ENCODE assay signal across 24 mouse cellular contexts in the genomic region with DNA sequence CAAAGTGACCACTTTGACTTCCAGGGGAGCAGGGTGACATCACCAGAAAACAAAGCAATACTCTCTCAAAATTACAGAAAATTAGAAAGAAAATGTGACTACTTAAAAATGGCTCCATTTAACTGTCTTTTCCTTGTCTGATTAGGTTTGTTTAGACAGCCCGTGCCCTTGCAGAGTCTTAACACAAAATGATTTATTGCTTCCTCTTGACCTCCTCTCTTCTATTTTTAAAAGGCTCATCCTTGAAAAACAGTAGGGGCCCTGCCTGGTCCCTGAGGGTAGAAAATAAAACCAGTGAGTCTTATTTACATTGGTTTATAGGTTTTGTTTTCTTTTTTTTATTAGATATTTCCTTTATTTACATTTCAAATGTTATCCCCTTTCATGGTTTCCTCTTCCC.
"Had no signal": no experiment of that assay in that cellular context is flagged by ENCODE, and none has a peak within 500 bp of the region (broad histone marks: within the 10 kb centered on the region; RNA-seq: fewer than 3 reads in every experiment).

No protein-coding gene starts in this region.

- DNase-seq: gastrocnemius, postnatal 14 days; gastrocnemius, postnatal 36 days; heart, adult 11 months; heart, adult 2 months; heart, postnatal 14 days; heart, postnatal 36 days; kidney, adult 11 months; kidney, adult 2 months; kidney, postnatal 10 days; kidney, postnatal 36 days; layer of hippocampus, adult 9-11 months; layer of hippocampus, postnatal 36 days; left cerebral cortex, postnatal 4 days had no signal

- H3K9ac ChIP-seq: heart, embryonic 13.5 days; heart, embryonic 15.5 days; hindbrain, embryonic 13.5 days; hindbrain, embryonic 15.5 days; limb, embryonic 13.5 days; limb, embryonic 15.5 days; liver, embryonic 12.5 days; liver, embryonic 14.5 days had no signal

- H3K36me3 ChIP-seq: heart, embryonic 13.5 days; heart, embryonic 15.5 days; hindbrain, embryonic 13.5 days; hindbrain, embryonic 15.5 days; limb, embryonic 13.5 days; limb, embryonic 15.5 days; liver, embryonic 12.5 days had no signal

- H3K27ac ChIP-seq: heart, adult 2 months; heart, embryonic 13.5 days; heart, embryonic 15.5 days; hindbrain, embryonic 13.5 days; hindbrain, embryonic 15.5 days; hindbrain, postnatal 0 days; limb, embryonic 13.5 days; limb, embryonic 15.5 days; liver, embryonic 12.5 days; liver, embryonic 14.5 days had no signal

- H3K9me3 ChIP-seq: heart, embryonic 13.5 days; heart, embryonic 15.5 days; hindbrain, embryonic 13.5 days; hindbrain, embryonic 15.5 days; limb, embryonic 13.5 days; limb, embryonic 15.5 days; liver, embryonic 12.5 days had no signal

- ATAC-seq: hindbrain, postnatal 0 days; intestine, embryonic 16.5 days; liver, embryonic 12.5 days had no signal

- H3K27me3 ChIP-seq: heart, embryonic 13.5 days; heart, embryonic 15.5 days; hindbrain, embryonic 13.5 days; hindbrain, embryonic 15.5 days; limb, embryonic 13.5 days; limb, embryonic 15.5 days; liver, embryonic 12.5 days had no signal

- H3K4me3 ChIP-seq: heart, adult 2 months; heart, embryonic 13.5 days; heart, embryonic 15.5 days; hindbrain, embryonic 13.5 days; hindbrain, embryonic 15.5 days; limb, embryonic 13.5 days; limb, embryonic 15.5 days; liver, embryonic 12.5 days had no signal

- H3K4me1 ChIP-seq: heart, embryonic 13.5 days; heart, embryonic 15.5 days; hindbrain, embryonic 13.5 days; hindbrain, embryonic 15.5 days; limb, embryonic 13.5 days; limb, embryonic 15.5 days; liver, embryonic 12.5 days had no signal

- H3K4me2 ChIP-seq: heart, embryonic 11.5 days; heart, embryonic 13.5 days; heart, embryonic 15.5 days; hindbrain, embryonic 13.5 days; hindbrain, embryonic 15.5 days; limb, embryonic 13.5 days; limb, embryonic 15.5 days; liver, embryonic 12.5 days had no signal
